Mouse (Mus musculus) hindlimb bud, embryonic 11.5 days (tissue): ENCODE measurements at regions not wholly inside any gene's neighbourhood (a gene's known extent, or its start where the extent isn't known, plus 50 kb on each side); places are given as distances from the start of the nearest gene placed in this dataset.

Experiments used
- DNase-seq: peaks from one replicate; pipeline ENCODE4 v3.0.0-alpha.2; 2012; ENCODE audit warnings: low read depth, low spot score; ENCODE audit errors: extremely low spot score

DNA sequence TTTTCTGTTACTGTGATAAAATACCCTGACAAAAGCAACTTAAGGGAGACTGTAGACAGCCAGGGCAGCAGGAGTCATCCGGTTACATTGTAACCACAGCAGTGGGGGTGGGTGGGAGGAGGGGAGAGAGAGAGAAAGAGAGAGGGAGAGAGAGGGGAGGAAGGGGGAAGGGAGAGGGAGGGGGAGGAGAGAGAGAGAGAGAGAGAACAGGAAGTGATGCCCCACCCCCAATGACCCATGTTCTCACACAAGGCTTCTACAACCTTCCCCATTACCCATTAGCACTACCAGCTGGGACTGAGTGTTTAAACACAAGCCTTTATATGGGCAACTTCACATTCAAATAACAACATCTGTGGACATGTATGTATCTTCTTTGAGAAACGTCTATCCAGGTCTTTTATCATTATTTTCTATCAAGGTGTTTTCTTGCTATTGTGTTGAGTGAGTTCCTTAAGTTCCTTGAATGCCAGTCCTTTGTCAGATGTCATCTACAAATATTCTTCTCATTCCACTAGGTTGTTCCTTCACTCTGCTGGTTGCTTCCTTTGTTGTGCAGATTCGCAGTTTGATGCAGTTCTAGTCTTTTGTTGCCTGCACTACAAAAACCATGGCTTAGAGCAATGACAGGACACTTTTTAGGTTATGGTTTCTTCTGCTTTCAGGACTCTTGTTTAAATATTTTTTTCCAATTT lies 274.7 kb upstream of the Ddx18 start:
- no peak for DNase-seq

DNA sequence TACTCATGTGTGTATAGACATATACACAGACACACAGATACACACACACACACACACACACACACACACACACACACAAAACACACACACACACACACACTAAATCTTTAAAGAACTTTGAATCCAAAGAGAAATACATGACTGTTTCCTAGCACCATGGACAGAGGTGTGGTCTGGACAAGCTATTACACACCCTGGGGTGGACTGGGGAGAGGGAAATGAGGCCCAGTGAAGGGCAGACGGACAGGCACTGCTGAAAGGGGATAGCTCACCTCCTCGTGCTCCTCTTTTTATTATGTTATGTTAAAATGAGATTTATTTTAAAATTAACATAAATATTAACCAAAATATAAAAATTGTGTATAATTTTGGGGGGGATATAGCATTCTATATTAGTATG lies 265.8 kb upstream of the Ddx18 start:
- DNase-seq = no peak

DNA sequence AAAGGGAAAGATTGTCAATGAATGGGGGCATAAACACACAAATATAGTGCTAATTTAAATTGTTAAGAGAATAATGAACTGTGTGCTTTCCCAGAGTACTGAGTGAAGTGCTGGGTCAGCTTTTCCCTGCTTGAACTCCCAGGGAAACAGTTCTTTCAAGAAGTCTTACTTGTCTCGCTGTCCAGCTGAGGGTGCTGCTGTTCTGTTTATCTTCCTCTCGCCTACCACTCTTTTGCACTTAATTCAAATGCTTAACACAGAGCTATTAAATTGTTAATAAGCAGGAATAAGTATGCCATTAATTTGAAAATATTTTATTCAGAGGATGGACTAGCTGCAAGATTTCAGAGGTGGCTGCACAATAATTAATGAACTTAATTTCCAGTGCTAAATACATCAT lies 262.5 kb upstream of the Ddx18 start:
- no peak for DNase-seq

DNA sequence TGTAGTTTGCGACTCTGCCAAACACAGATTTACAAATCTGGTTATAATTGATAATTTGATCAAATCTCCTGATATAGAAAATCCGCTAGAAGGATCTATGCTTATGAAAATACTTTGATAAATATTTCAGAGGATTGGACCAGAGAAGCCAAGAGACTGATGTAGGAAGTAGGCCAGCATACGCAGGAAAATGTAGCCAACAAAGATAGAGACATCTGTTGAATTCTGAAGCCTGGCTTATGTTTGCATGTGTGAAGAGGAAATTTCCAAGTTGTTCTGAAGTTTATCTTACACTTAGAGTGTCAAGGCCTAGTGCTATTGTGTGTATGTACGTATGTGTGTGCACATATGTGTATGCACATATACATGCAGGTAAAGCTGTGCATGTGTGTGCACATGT lies 255.2 kb upstream of the Ddx18 start:
- DNase-seq = no peak

DNA sequence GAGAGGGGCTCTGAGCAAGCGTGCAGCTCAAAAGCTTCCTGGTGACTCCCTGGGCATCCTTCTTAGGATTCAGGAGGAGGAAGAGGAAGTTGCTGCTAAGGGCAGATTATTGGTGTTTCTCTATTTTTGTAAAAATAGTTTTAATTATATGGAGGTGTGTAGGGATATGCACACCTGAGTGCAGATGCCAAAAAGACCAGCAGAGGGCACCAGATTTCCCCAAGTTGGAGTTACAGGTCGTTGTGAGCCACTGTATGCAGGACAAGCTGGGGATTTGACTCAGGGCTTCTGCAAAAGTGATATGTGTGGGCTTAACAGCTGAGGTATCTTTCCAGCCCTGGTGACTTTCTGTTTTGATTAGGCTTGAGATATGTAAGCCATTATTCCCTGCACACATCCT lies 235.5 kb upstream of the Ddx18 start:
- no peak for DNase-seq

DNA sequence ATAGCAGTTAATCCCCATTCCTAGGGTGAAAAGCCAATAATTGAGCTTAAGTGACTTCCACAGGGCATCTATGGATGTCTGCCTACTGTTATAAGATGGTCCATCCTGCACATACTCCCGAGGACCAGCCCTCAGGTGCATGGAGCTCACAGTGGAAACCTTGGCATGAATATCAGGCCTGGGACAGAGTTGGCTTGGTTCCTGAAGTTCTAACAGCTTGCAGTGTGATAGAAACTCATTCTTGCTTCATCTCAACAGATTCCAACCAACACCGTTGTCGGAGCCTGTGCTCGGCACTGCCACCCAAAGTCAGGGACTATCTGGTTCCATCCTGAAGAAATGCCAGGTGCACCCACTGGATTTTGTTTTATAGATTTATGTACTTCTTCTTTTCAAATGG lies 234.7 kb upstream of the Ddx18 start:
- DNase-seq = no peak

DNA sequence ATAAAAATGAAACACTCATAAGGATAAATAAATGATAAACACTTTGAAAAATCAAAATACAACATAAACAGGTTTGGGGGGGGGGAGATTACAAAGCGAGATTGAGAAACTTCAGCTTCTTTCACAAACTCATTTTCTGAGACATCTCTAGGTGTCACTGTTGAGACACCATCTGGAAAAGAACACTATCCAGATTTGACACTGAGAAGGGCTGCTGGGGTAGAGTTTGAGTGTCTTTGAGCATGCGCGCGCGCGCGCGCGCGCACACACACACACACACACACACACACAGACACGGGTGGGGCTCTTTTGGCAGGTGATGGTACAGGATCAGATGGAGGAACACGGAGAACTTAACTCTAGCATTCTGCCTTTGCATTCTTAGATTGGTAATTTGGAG lies 230.7 kb upstream of the Ddx18 start:
- DNase-seq = no peak

DNA sequence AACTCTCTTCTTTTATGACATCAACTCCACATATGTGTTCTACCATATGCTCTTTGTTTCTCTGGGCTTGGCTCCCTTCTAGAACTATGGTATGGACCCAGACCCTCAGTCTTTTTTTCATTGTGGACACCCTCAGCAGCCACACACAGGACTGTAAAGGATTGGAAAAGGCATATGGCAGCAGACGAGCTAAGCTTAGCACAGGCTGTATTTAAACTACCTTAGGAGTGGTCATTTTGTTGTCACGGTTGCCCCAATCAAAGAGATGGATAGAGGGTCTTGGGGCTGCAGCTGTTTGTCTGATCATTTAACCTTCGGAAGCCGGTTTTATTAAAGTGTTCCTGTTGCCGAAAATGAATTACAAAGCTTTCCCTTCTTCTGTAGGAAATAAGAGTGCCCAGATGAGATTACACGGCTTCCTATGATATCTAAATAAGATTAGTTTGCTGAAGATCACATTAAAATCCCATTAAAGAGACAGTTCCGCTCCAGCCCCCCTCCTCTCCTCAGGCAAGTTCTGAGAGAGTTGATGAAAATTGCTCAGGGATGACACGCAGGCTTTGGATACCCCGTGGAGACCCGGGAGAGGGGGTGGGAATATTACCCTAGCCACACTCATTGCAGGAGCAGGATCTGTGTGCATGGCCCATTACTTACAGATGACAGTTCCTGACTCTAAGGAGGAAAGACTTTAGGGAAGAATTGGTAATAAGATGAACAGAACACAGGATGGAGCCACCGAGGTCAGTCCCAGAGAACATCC lies 227.4 kb upstream of the Ddx18 start:
- DNase-seq = no peak

DNA sequence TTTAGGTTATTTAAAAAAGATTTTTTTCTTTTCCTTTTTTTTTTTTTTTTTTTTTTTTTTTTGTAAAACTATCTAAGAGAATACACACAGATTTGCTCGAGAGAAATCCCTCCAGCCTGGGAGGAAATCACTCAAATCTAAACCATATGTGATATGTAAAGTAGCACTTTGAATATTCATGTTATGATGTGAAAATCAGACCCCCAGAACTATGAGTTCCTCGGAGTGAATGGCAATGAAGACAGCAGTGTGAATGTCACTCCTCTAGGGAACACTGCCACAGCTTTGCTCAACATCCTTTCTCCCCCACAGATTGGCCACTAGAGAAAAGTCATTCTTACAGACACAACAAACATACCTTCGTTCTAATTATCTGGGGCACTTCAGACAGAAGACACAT lies 217.8 kb upstream of the Ddx18 start:
- no peak for DNase-seq

DNA sequence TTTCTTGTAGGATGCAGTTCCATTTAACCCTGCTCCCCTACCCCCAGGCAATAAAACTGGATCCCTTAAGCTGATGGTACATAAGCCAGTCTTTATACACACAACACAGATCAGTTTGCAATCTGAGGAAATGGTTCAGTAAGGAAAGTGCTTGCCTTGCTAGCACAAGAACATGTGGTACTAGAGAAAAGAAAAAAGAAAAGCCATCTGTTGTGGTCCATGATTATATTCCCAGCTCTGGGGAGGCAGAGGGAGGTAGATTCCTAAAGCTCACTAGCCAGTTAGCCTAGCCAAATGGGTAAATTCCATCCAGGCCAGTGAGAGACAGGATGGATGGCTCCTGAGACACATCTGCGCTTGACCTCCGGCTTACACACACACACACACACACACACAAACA lies 206.2 kb upstream of the Ddx18 start:
- DNase-seq = no peak

DNA sequence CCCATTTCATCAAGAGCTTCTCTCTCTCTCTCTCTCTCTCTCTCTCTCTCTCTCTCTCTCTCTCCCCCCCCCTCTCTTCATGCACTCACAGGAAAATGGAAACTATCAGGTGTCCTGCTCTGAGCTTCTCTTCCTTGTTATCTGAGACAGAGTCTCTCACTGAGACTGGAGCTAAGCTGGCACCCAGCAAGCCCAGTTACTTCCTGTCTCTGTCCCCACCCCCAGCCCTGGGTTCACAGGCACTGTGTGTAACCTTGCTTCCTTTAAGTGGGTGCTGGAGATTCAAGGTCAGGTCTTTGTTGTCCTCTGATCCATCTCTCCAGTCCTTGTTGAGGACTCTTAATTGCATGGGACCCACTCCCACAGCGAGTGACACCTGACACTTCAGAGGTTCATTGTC lies 203.7 kb upstream of the Ddx18 start:
- DNase-seq = no peak

DNA sequence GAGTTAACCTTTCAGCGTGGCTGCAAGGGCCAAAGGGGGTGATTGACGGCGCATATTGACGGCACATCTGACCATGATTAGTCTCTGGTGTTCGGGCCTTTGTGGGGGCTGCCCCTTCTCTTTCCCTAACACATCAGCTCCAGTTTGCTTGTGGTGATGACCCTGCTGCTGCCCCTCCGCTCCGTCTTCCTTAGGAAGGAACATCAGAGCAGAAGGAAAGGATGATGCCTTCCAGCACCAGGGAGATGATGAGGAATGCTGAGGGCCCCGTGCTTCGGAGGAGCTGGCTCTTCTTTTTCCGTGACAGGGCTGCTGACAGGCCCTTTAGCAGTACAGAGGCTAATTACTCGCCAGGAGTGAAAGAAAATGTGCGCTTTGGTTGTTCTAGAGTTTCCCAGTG lies 203.1 kb upstream of the Ddx18 start:
- peak; percentile 39 for DNase-seq

DNA sequence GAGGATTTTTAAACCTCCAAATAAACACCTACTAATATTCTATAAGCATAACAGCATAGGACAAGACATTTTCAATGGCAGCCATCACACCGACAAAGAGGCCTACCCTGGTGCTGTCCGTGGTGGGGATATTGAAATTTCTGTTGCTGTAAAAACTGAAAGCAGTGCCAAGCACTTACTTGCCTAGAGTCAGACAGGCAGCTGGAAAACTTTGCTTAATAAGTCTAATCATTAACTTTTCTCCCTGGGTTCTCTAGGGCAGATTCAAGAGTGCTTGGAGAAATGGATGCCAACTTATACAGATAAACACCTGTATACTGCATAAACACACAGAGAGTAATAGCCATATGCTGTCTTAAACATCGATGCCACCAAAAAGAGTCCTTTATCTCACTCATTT lies 192.3 kb upstream of the Ddx18 start:
- no peak for DNase-seq

DNA sequence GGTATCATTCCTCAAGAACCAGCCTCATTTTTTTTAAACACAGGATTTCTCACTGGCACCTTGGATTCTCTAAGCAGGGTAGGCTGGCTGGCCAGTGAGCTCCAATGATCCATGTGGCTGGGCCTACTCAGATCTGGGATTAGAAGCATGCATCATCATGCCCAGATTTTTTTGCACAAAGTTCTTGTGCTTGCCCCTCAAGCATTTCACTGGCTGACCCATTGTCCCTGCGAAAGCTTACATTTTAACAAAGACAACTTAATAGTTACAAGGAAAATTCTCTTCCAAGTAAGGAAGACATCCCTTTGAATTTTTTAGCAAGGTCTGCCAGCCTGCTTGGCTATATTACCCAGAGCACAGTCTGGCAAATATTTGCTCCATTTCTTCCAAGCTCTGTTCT lies 177.4 kb upstream of the Ddx18 start:
- no peak for DNase-seq

DNA sequence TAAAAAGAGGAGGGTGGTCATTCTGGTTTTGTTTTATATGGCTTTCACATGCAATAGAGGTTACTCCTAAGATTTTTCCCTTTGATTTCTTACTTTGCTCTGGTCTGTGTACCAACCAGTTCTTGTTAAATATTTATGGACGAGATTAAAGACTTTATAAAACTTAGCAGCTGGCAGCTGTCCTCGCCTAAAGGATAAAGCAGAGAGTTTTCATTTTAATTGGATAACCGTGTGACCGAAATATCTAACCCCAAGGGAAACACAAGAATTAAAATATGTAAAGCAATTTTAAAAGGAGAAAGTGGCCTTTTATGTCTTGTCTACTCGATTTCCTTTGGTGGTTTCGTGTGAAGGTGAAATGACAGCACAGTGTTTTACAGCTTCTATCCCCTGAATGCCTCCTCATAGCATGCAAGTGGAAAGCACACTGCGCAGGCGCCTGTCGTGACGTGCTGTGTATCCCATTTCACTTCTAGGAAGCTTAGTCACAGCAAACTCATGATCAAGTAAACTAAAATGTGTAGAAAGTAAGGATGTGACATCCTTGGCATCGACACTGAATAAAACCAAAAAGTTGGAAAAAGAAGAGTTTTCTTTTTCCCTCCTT lies 167.4 kb upstream of the Ddx18 start:
- no peak for DNase-seq

DNA sequence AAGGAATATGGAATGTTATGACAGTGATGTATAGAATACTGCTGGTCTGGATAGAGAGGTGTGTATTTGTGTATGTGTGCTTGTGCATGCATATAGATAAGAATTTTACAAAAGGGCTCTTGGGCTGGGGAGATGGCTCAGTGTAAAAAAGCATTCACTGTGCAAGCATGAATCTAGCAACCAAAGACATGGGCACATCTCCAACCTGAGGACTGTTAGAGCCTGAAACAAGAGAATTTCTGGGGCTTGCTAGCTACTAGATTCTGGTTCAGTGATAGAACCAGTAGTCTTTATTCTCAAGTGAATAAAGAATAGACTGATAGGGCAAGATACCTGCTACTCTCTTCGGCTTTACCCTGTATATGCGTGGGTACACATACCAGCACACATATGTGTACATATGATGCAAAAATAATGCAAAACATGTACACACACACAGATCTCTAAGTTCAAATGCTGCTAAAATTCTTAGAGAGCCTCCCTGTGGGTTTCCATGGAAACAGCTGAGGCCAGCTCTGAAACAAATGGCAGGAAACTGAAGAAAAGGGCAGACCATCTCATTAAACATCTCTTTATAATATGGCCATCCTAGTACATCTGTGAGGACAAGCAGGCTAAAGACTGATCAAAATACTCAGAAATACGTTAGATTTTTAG lies 166.8 kb upstream of the Ddx18 start:
- DNase-seq = no peak

DNA sequence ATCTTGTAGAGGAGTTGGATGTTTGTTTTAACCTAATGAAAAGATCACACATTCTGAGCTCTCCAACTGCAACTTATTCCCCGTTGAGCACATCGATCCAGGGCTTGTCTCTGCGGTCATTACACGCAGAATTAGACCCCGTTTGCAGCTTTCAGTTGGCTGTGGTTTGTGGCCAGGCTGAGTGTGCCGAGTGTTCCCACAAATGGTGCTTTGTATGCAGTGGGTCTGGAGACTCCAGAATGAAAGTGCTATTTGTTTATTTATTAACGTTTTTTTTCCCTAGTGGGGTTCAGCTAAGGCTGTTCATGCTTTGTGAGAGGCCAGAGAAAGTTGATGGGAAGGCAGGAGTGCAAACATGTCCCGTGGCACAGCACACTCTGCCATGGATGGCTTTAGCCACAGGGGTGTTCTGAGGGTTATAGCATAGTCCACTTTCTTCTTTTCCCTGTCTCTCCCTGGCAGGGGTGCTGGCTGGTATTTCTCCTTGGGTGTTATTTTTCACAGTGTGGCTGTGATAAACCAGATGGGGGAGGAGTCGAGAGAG lies 141.6 kb upstream of the Ddx18 start:
- DNase-seq = no peak

DNA sequence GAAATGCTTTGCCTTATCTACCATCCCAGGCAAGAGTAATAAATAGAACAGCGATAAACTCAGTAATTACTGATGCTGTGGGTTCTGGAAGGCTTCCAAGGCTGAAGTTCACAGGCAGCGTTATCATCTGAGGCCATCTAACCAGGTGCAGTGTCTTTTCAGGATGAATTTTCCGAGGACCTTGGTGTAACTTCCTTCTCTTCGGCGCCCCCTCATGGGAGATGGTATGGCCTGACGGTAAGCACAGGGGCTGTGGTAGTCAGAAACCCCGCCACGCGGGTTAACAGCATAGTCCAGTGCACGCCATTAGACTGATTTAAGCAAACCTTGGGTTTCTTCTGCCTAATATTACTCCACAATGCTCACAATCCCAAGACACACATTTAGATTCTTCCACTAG lies 140.5 kb upstream of the Ddx18 start:
- DNase-seq = no peak

DNA sequence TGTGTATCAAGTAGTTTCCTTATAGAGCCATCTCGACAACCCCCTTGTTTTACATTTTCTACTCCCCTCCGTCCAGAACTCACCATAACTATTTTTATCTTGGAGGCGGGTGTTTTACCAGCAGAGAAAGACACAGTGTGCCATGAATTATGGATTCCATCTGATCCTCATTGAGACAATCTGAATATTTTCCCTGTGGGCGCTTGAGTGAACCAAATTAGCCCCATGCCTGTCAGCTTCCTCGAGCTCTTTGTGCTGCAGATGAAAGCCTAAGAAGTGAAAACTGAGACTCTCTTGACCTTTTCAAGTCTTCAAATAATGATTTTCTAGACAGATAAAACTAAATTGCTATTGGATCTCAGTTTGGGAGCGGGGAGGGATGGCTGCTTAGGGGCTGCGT lies 134.0 kb upstream of the Ddx18 start:
- DNase-seq = no peak

DNA sequence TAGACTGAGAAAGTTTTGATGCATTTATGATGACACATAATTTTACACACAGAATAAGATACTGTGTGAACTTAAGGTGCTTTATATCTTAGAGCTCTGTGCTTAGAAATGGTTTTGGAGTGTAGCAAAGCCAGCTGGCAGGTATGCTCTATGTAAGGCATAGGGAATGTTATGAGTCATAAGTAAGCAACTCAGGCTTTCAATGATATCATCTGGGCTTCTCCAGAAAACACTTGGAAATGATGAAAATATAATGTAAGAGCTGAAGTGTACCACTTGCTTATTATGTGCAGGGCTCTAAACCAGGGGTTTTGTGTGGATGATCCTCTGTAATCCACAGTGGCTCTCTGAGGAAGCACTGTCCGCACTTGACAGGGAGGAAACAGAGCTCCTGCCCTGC lies 86.1 kb upstream of the Ddx18 start:
- no peak for DNase-seq

DNA sequence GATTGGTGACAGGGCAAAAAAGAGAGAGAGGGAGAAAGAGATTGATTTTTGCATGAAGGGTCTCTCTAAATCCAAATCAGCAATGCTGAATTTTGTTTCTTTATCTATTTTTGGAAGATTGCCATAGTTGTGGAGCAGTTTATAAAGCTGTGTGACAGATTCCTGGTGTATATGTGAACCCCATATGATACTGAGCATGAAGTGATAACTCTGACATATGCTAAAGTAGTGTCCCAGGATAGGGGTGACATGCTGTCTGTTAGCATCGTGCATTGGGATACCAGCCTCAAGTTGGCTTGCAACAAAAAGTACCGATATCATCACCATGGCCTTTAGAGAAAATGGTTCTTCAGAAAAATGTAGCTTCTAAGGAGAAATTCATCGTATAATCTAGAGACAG lies 82.3 kb upstream of the Ddx18 start:
- DNase-seq = no peak

DNA sequence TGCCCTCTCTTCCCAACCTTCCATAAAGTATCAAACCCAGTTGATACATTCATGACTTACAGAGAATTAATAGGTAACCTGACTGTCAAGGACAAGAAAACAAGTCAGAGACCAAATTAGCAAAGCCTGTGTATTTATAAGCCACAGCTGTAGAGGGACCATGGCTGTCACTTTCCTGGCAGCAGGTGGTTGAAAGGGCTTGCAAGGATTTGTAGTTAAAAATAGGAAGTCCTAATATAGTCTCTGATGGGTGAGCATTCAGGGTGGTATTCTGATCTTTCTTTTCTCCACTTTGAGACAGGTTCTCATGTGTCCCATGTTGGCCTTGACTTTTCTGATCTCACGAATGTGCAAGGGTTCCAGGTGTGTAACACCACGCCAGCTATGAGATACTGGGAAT lies 63.7 kb upstream of the Ddx18 start:
- DNase-seq = no peak
